Mouse (Mus musculus) frontal cortex, postnatal 10 days (tissue): Measurements from ENCODE around the gene Ajm1.
A peak's percentile ranks its signal among the peaks of the same experiment; 100 is the strongest.

Experiments
- DNase-seq, 2 experiments: peaks; one replicate each; pipeline ENCODE4 v3.0.0; 2022; ENCODE audit warnings: low spot score in 2 of 2, mixed read lengths in 1 of 2

The Ajm1 gene

DNA sequence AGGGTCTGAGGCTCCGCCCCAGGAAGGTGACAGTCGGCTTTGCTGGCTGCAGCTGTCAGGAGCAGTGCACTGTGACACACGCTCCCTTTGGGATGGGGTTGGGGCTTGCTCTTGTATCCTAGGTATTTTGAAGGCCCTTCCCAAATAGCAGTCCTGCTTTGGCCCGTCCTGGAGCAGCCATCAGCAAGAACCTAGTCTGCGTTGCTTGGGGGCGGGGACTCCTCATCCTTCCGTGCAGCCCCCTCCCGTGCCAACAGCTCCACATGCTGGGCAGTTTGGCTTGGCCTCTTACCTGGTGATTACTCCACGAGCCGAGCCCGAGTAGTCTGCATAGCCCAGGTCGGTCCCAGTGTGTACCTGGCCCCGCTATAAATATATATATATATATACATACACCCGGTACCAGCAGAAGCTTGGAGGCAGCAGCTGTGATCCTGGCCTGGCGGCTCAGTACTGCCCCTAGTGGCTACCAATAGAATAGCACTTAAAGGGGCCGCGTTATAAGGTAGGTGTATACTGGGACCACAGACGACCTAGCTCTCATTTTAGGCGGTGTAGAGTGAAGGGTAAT is at the start of gene Ajm1:
Gene Ajm1 (minus strand): TSS at position 464 of the 571 bp plus-strand sequence.
- peak in 1 of 2 experiments; percentile 79 for DNase-seq

DNA sequence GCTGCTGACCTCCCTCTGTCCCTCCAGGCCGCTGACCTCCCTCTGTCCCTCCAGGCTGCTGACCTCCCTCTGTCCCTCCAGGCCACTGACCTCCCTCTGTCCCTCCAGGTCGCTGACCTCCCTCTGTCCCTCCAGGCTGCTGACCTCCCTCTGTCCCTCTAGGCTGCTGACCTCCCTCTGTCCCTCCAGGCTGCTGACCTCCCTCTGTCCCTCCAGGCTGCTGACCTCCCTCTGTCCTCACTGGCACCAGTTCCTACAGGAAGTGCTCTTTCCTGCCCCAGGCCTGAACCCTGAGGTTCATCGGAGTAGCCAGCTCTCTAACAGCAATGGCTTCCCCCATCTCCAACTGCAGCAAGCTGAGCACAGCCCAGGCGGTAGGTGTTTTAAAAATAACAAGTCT is 47.2 kb upstream of the Ajm1 start:
- no peak for DNase-seq

DNA sequence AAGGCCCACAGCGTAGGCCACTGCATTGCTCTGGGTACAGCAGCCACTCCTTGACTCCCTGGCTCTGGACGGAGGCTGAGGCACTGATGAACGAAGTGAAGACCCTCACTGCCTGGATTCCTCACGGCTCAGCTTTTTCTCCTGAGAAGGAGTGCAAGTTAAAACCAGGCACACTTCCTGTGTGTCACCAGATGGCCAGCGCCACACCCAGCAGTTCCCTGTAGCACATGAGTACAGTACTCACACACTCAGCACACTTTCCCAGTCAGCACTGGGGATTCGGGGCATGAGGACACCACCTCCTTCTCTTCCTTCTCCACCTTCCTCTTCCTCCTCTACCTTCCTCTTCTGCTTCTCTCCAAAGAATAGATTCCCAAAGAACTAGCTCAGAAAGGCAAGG is 46.3 kb upstream of the Ajm1 start, which contains the start of gene Fcna:
Gene Fcna (minus strand): TSS at position 220 of the 400 bp plus-strand sequence.
- no peak for DNase-seq

DNA sequence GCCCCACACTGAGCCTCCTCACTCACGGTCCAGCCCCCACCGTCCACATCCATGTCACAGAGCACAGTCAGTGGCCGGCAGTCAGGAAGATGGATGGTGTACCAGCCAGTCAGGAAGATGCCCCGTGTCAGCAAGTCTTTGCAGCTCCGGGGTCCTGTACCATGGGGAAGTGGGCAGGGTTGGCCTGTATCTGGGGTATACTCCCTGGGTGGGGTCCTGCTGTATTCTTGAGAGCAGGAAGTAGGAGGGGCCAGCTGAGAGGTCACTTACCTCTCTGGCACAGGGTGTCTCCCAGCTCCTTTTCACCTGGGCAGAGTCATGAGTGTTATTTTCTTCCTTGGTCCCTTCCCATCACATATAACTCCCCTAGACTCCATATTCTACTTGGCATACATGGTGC is 44.4 kb upstream of the Ajm1 start:
- no peak for DNase-seq

DNA sequence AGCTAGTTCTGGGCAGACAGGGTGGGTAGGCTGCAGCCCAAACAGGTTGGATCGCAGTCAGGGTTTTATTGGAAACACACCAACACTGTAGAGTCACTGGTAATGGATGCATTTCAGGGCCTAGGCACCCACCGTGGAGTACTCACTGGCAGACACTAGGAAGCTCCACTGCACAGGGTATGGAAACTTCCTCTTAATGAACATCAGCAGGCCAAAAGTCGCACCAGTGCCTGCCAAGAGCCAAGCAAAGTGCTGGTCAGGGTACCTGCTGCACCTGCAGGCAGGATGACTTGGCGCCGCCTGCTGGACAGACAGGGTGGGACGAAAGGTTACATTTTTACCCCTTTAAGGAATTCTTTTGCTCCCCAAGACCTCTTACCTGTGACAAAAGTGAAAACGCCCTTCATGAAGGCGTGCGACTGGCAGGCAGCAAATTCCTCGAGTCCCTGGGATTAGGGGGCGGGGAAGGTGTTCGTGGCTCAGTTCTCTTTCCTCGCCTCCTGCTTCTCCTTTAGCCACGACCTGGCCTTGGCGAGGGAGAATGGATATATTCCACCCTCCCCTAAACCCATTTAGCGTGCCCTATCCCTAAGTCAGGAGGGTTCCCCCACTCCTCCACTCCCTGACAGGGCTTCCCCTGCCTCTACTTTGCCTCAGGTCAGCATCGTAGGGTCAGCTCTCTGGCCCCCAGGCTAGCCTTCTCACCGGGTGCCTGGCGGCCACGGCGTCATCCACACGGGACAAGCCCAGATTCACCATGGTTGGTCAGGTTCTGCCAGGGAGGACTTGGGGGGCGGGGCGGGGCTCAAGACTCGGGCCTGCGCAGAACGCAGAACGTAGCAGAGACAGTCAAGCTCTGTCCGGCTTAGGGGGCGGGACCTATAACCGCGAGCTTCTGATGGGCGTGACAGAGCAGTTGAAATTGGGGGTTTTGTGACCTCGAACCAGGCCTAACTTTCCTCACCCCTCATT is 40.0 kb upstream of the Ajm1 start, which contains the start of gene Tmem141:
Gene Tmem141 (minus strand): TSS at position 777 of the 972 bp plus-strand sequence.
- DNase-seq, result peak; percentile 79 to 80

DNA sequence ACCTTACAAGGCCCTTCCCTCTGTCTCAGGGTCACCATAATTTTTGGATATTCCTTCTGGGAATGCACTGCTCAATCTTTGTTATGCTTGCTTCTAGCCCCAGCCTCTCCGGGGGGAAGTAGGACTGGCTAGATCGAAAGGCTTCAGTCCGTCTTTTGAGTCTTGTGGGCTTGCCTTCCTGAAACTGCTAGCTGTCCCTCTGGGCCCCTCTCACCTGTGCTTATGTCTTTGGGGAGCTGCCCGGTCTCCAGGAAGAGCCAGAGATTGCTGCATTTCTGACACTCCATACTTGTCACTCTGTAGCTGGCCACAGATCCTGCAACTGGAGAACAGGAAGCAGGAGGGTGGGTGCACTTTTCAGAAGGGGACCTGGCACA is 39.3 kb upstream of the Ajm1 start:
- DNase-seq, result no peak

DNA sequence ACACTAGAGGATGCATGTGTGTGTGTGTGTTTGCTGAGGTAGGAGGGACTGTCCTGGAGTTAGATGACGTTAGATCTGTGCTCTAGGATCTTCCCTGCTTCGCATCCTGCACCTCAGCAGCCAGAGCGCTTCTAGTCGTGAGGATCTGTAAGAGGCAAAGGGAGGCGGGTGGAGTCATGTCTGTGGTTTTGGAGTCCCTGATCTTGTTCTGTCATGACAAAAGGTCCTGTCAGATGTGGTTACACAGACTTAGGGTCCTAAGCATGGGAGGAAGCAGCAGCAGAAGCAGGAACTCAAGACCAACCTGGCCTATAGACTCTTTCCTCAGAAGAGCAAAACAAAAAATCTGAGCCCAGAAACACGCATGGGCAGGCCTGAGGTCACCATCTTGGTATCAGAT is 38.8 kb upstream of the Ajm1 start:
- DNase-seq, result no peak

DNA sequence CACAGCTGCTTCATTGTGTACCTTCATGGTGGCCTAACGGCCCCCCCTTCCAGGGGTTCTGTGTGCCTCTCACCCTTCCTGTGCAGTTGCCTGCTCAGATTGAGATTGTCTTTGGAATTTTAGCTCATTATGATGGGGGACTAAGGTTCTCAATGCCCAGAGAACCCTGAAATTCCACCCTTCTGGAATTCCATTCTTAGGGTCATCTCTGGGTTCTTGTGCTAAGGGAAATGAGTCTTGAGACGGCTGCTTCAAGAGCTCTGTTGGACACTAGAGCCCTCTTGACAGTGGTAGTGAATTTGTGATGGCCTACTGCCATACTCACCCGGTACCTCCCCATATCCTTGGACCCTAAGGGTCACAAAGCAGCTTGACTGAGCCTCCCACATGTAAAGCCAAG is 36.0 kb upstream of the Ajm1 start, which contains the start of gene Ccdc183:
Gene Ccdc183 (minus strand): TSS at position 101 of the 400 bp plus-strand sequence.
- no peak for DNase-seq

DNA sequence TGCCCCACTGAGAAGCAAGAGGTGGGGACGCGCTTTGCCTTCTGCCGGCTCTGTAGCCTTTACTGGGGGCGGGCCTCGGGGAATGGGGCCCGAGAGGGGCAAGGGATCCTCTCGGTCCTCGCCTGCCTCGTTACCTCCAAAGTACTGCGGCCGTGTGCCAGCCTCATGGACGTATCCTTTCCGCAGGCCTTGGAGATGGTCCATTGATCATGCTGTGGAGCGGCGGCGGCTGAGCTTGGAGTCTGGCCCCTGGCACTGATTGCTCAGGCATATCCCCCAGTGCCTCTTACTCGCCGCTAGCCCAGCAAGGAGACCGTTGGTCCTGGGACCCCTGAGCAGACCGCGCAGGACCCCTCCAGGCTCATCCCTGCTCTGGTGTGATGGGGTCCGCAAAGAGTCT is 34.8 kb upstream of the Ajm1 start:
- DNase-seq, result no peak

DNA sequence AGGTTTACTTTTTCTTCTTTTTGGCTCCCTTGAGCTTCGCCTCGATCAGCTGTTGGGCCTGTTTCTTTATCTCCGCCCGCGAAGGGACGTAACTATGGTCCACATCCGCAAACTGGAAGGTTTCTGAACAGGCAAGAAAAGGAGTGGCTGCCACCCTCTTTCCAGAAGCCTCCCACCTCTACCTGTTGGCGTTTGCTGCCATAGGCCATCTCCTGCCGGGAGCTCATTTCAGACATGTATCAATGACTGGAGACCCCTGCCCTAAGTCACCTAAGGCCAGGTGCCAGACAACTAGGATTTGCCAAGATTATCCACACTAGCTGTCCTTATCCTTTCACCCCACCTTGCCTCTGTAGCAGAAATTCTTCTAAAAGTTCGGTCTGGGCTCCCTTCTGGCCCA is 27.1 kb upstream of the Ajm1 start:
- no peak for DNase-seq

DNA sequence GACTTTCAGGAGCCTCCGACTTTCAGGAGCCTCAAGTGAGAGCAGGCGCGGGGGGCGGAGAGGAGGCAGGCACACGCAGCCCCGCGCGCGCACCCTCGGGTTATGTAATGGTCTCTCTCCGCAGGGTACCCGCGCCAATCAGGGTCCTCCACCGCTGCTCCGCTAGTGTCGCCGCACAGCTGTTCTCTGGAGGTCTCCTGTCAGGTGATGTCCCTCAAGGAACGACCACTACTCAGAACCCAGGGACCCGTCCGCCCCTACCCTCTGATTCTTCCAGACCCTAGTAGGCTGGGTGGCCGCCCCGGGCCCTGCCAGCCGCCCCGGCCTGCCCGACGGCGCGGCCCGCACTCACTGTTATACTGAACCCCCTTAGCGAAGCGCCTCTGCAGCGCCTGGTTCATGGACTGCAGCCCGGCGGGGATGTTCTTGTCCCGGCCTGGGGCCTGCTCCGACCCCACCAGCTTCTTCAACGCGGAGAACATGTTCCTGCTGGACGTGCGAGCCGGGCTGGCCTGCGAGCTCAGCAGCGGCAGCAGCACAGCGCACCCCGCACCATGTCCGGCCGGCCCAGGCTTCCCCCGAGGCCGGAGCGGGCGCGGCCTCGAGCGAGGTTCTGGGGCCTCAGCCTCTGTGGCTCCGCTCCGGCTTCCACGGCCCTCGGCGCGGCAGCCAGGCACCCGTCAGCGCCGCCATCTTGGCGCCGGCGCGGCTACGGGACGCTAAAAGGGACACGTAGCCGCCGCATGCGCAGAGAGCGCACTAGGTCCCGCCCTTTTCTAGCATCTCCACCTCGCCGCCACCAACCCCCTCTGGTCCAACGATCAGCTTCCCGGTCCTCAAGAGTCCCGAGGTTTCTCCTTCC is 26.4 kb upstream of the Ajm1 start, which contains the start of gene Rabl6:
Gene Rabl6 (minus strand): TSS at position 761 of the 862 bp plus-strand sequence.
- peak; percentile 79 to 86 for DNase-seq

DNA sequence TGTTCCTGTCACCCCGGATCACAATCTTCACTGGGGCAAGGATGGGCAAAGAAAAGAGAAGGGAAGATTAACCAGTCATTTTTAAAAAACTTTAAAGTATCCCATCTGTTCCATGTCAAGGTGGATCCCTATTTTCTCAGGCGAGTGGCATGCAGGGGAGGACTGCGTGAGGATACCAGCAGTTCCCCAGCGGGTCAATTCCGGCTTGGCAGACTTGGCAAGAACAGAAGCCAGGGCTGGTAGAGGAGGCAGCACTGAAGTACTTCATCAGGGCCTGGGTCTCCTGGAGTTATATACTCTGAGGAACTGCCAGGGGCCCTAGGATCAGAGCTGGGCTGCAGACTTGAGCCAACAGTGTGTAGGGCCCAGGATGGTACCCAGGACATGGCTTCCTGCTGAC is 21.0 kb upstream of the Ajm1 start:
- no peak for DNase-seq

DNA sequence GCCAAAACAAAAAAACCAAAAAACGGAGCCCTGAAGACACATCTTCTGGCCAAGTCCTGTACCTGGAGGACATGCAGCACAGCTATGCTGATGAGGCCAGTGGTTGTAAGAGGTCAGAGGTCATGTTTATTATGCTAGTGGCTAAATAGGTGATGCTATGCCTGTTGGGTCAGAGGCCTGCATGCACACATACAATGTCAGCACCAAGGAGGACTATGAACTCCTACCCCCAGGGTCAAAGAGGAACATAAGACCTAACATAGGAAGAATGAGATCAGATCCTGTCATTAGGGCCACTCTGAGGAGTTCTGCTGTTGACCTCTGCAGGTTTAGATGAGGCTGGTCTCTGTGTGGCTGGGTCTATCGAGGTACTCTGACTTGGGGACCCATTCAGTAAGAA is 18.5 kb upstream of the Ajm1 start:
- DNase-seq, result no peak

DNA sequence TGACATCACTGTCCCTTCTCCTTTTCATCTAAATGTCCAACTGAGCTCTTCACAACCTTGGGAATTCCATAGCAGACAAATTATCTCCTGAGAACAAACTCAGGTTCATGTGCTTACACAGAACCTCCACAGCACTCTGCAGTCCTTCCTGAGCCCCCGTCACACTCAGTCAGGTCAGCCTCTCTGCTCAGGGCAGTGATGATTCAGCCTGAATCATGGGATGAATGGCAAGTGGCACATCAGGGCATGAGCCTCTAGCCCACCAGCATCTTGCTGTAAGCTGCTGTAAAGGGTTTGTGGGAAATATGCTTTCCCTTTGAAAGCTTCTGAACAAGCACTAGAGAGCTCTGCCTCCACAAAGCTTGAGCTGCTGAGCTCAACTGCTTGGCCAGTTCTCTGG is 17.2 kb upstream of the Ajm1 start:
- DNase-seq, result no peak

DNA sequence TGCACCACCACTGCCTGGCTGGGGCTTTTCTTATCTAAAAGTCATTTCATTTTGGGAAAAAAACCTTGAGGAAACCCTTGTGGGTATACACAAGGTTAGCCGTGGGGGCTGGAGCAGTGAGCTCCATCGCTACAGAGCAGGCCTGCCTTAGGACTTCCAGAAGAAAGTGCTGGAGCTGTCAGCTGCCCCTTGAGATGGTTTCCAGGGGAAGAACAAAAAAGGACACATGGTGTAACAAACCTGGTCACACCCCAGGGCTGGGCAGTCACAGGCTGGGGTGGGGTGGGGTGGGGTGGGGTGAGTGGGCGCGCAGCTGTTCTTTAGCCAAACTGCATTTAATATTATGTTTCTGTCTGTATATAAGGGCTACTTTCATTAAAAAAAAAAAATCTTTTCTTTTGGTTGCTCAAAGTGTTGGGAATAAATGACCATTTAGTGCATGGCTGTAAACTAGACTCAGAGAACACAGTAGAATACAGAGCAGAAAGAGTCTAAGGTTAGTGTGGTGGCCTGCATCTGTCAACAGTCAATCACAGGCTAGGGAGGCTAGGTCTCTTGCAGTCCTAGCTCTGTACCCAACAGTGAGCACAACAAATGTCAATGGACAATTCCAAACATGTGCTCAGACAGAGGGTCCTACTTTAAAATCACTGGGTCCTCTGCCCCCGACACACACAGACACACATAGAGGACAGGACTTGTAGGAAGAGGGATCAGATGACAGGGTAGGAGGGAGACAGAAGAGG is 15.4 kb upstream of the Ajm1 start:
- DNase-seq, result no peak

DNA sequence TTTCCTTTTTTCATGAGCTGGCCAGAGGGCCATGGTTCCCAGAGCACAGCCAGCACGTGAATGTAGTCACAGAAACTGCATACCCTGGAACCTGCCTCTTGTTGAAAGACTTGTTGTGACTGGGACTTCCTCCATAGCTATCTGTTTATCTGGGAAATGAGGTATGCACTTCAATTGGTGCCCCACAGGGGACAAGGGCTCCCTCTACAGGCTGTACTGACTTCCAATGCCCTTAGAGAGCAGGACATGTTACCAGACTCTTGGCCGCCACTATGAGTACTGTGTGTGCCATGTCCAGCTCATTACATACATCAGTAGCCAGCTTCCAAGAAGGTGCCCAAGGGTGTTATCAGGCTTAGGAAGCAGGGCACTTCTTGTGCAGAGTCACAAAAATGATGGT is 10.3 kb upstream of the Ajm1 start:
- no peak for DNase-seq

DNA sequence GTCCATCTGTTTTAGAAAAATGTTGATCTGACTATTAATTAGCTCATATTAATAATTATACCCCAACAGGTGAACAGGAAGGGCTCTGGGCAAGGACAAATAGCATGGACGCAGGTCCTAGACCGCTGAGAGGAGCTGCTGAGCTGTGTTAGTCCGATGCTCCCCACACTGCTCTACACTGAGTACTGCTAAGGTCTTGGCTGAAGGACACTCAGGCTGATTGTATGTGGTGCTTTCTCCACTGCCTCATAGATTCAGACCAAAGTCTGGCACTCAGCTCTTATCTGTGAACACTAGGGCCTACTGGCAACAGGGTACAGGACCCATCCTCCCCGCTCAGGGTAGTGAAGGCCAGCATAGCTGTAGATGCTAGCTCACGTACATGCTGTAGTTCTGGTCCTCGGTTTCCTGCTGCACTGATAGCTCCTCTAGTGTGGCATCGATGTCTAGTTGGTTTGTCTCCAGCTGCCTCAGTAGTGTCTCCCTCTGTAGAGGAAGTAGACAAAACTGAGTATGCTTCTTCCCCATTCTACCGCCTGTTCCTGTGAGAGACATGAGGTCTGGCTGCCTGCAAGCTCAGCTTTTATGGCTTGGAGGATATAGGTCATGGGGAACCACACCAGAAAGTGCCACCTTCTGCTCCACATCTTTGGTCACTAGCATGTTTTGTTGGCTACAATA is 6.8 kb upstream of the Ajm1 start:
- peak in 1 of 2 experiments; percentile 10 for DNase-seq

DNA sequence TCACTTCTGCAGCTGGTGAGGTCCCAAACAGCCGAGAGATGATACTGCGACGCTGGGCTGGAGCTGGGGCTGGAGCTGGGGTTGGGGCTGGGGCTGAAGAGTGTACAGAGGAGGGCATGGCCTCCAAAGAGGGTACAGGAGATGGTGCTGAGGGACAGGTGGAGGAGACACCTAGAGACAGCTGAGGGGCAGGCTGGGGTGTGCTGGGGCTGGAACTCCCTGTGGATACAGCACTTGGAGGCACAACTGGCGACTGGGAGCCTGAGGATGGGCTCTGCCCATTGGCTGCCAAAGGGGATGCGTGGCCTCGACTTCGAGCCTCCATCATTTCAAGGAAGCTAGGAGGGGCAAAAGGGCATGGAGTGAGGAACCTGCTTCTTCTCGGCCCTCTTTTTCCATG is 5.7 kb upstream of the Ajm1 start:
- peak in 1 of 2 experiments; percentile 8 for DNase-seq

DNA sequence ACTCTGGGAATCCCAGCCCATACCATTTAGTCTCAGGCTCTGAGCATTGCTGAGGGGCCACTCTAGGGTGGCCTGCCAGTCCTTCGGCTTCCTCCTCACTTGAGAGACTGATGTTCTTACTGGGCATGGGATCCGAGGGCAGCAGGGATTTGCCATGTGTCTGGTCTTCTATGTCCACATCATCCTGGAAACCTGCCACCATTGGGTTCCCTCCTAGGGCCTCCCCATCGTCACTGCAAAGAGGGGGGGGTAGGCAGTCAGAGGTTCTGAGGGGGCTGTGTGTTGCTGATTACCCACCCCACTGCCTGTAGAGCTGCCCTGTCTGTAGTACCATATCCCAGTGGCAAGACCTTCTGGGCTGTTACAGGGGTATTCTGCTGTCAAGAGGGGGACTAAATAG is 4.0 kb upstream of the Ajm1 start:
- DNase-seq, result peak in 1 of 2 experiments; percentile 16

DNA sequence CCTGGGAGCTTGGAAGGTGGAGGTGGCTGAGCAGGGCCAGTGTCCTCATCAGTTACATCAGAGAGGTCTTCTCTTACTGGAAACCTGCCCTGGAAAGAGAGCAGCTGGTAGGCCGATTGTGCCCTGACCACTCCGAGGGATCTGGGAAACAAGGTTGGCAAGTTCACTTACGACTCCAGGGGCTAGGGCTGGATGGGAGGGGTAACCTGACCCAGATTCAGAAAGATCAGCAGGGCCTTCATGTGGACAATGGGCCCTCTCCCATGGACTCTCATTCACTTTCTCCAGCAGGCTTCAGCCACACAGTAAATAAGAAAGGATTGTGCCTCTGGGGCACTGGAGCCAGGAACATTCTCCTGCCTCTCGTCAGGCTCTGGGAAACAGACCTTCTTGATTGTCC is 3.3 kb upstream of the Ajm1 start:
- peak in 1 of 2 experiments; percentile 20 for DNase-seq
